8 mouse cellular contexts compared by ENCODE assay signal in the genomic region with DNA sequence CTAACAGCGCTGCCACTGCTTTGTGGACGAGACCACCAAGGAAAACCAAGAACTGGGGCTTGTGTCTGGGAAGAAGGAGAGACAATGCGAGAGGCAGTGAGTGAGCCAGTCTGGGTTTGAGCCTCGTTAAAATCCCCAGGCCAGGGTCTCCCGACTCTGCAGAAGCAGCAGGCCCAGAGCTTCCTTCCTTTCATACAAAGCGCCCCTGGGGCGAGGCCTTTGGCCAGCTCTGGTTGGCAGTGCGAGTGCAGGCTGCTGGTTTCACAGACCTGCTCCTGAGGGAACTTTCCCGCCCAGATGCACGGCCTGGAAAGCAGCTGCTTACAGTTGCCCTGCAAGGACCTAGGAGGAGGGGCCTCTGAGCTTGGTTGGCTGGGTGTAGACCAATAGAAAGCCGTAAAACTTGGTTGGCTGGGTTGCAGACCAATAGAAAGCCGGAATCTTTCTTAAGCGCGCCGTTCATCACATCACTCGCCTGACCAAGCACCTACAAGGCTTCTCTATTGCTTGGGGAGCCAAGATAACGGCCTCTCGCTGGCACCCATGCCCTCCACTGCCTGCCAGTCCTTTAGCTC. TPM values are rescaled to one million over a fixed set of nuclear protein-coding genes. Genes with fewer than 3 reads are reported as not detected.
A peak's percentile ranks its signal among the peaks of the same experiment; 100 is the strongest.
DNase-seq lines count a peak whose midpoint lies in the region; TF ChIP-seq lines count a peak whose summit lies in the region.

No protein-coding gene starts in this region.

- DNase-seq in adrenal gland, adult (ENCODE audit: inconsistent age in 2 of 2, low spot score in 1 of 2) = peak; percentile 64 to 80
- peak; percentile 95 for DNase-seq in embryo, embryonic 11 days
- peak; percentile 82 for DNase-seq in gastrocnemius, postnatal 14 days
- peak; percentile 78 for DNase-seq in induced T-regulatory cell, adult 2 months (ENCODE audit: low read depth)
- DNase-seq in left cerebral cortex, adult 2 months (ENCODE audit: extremely low spot score in 1 of 2, low spot score in 2 of 2) = peak; percentile 51 to 77
- DNase-seq in lung, postnatal 4 days = peak; percentile 81 to 85
- peak; percentile 74 to 80 for DNase-seq in right cerebral cortex, adult 2 months (ENCODE audit: low spot score in 2 of 2)
- DNase-seq in urinary bladder, postnatal 25 days (ENCODE audit: low spot score) = peak; percentile 50

- intact Hi-C loops in gastrocnemius, postnatal 14 days (cut with DNase I; ENCODE audit: low total_unique reads) = no loop called here
- intact Hi-C loops in left cerebral cortex, adult 2 months (cut with DNase I) = no loop called here

- no peak for TF ChIP-seq CTCF in left cerebral cortex, adult 2 months (IDR thresholded peaks at IDR 0.05)

- H3K27ac ChIP-seq in left cerebral cortex, adult 2 months = no peak overlapping the region

- H3K4me3 ChIP-seq in left cerebral cortex, adult 2 months = peak overlapping the region; percentile 26; the same call in 1 of the 2 replicates

RNA-seq across cellular contexts. Expression of a gene that starts 11.7 kb away (rescaled TPM):
- total RNA-seq in gastrocnemius, postnatal 14 days (2021) = 10 to 100 TPM; 21.8 to 23.5 TPM
- total RNA-seq in left cerebral cortex, adult 2 months (2021) = under 1 TPM; 0.61 to 0.63 TPM

RNA-seq across cellular contexts. Expression of a gene that starts 28.8 kb away (rescaled TPM):
- total RNA-seq in gastrocnemius, postnatal 14 days (2021) = 1 to 10 TPM; 8.0 to 8.7 TPM
- 10 to 100 TPM; 26.6 to 31.7 TPM for total RNA-seq in left cerebral cortex, adult 2 months (2021)

Comparison
In these comparisons a context has a peak if more than half of its experiments do, and no peak if none do; other contexts are left out.
1. RNA of a gene that starts 11.7 kb away (total RNA-seq): 21.8 to 23.5 TPM in gastrocnemius, postnatal 14 days; 0.61 to 0.63 TPM in left cerebral cortex, adult 2 months; every median in the first group is over 10 times any median in the second.
2. Peak in every context shown above with its lines, with median percentiles within 50 percentile points of each other: DNase-seq.